Mouse (Mus musculus): Measurements from ENCODE around the gene Sesn3. TPM values are rescaled to one million over a fixed set of nuclear protein-coding genes. Genes with fewer than 3 reads are reported as not detected.

The Sesn3 gene
- total and polyA plus RNA-seq, 3 experiments: 3.9 to 14.3 (median 4.6) TPM

DNA sequence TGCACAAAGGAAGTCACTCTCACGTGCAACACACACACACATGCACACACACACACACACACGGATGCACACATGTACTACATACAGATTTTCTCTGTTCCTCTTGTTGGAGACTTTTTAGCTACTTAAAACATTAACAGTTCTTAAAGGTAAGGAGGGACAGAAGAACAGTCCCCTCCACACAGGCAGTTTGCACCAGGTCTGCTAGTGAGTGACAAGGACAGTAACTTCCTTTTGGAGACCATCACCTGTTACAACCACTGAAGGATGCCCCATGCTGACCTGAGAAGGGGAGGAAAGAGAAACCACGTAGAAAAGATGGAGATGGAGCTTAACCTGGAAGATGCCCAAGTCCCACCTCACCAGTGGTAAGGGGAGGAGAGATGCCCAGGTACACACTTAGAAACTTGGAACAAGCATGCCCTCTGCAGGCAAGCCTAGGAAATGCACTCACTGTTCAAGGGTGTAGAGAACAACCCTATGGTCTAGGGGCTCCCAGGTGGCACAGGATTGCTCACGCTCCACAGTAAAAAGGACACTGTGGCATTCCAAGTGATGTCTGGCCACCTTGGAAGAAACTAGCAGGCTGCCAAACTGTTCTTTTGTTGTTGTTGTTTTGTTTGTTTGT lies 67.3 kb downstream of the Sesn3 start:
- H3K9ac ChIP-seq (ENCODE audit: insufficient read depth, low read depth): no peak overlapping the region
- no peak overlapping the region for H3K4me3 ChIP-seq (replicated peaks in 1 of 3; ENCODE audit: low read depth in 2 of 3, low read length in 2 of 3, poor library complexity in 1 of 3)
- no peaks in the 10 kb centered on the region for H3K27me3 ChIP-seq (replicated peaks)
- H3K27ac ChIP-seq (ENCODE audit: insufficient read depth, low read depth): no peak overlapping the region
- no peaks in the 10 kb centered on the region for H3K4me1 ChIP-seq (ENCODE audit: control insufficient read depth in 1 of 2, insufficient read depth in 2 of 2)
- DNase-seq (ENCODE audit: extremely low read depth): peak; percentile 76
- dilution Hi-C loops (cut with MboI; ENCODE audit: extremely low pct_ligation_motif_present, extremely low pct_unique_long_range_greater_than_20kb, low sequenced_read_pairs) (no loop called here), in situ Hi-C loops (cut with MboI; ENCODE audit: low pct_ligation_motif_present, low pct_unique_long_range_greater_than_20kb, low sequenced_read_pairs) (loop anchor here (10.0 kb wide), 1 partner anchor 113 kb away; no protein-coding TSS in a partner anchor)
- TF ChIP-seq RAD21 (IDR thresholded peaks at IDR 0.05; ENCODE audit: low read depth, low read length) (peak; percentile 99), SIN3A (IDR thresholded peaks at IDR 0.05; ENCODE audit: low read length) (no peak), MAFK (IDR thresholded peaks at IDR 0.05; ENCODE audit: insufficient replicate concordance, low read length) (no peak), MAX (IDR thresholded peaks at IDR 0.05; ENCODE audit: low read length) (no peak), EP300 (IDR thresholded peaks at IDR 0.05; ENCODE audit: low read length) (no peak), HCFC1 (IDR thresholded peaks at IDR 0.05; ENCODE audit: low read depth, low read length) (no peak), IRF4 (IDR thresholded peaks at IDR 0.05; ENCODE audit: low read depth, low read length) (peak; percentile 37; the same call in 1 of the 2 replicates), MYC (IDR thresholded peaks at IDR 0.05; ENCODE audit: low read depth, low read length) (no peak), JUND (conservative IDR thresholded peaks at IDR 0.05; ENCODE audit: low read depth, low read length) (no peak), NELFE (IDR thresholded peaks at IDR 0.05; ENCODE audit: low read depth, low read length) (peak; percentile 42; the same call in 1 of the 2 replicates), UBTF (IDR thresholded peaks at IDR 0.05; ENCODE audit: low read depth, low read length) (no peak), ZKSCAN1 (IDR thresholded peaks at IDR 0.05; ENCODE audit: borderline replicate concordance, low read depth, low read length) (no peak), BHLHE40 (IDR thresholded peaks at IDR 0.05; ENCODE audit: low read depth, low read length) (no peak), ZMIZ1 (IDR thresholded peaks at IDR 0.05; ENCODE audit: low read depth, low read length) (no peak), E2F4 (IDR thresholded peaks at IDR 0.05; ENCODE audit: insufficient replicate concordance, low read depth, low read length) (no peak), MXI1 (IDR thresholded peaks at IDR 0.05; ENCODE audit: low read depth, low read length) (no peak), PAX5 (IDR thresholded peaks at IDR 0.05; ENCODE audit: low read length) (no peak), ELF1 (IDR thresholded peaks at IDR 0.05; ENCODE audit: low read depth, low read length) (no peak), ZC3H11A (IDR thresholded peaks at IDR 0.05; ENCODE audit: low read depth, low read length) (peak; percentile 94), CHD2 (IDR thresholded peaks at IDR 0.05; ENCODE audit: low read length) (no peak), RCOR1 (conservative IDR thresholded peaks at IDR 0.05; ENCODE audit: low read depth, low read length) (no peak), POLR2AphosphoS2 (IDR thresholded peaks at IDR 0.05; ENCODE audit: low read depth, low read length) (no peak), TBP (conservative IDR thresholded peaks at IDR 0.05; ENCODE audit: low read depth, low read length) (no peak), MAZ (IDR thresholded peaks at IDR 0.05; ENCODE audit: low read depth, low read length) (no peak), KAT2A (IDR thresholded peaks at IDR 0.05; ENCODE audit: insufficient replicate concordance, low read length) (no peak), GABPA (IDR thresholded peaks at IDR 0.05; ENCODE audit: insufficient replicate concordance, low read depth, low read length) (no peak), NRF1 (IDR thresholded peaks at IDR 0.05; ENCODE audit: low read depth, low read length) (no peak), USF1 (IDR thresholded peaks at IDR 0.05; ENCODE audit: low read depth, low read length) (no peak), CHD1 (IDR thresholded peaks at IDR 0.05; ENCODE audit: low read depth, low read length) (no peak), JUN (IDR thresholded peaks at IDR 0.05; ENCODE audit: insufficient read depth, low read depth, low read length) (no peak), MEF2A (IDR thresholded peaks at IDR 0.05; ENCODE audit: borderline replicate concordance, low read depth, low read length) (no peak), TCF12 (IDR thresholded peaks at IDR 0.05; ENCODE audit: low read depth, low read length) (0 out of 2 replicates have a peak, but pooled peaks have one; percentile 25), POLR2A (IDR thresholded peaks at IDR 0.05; ENCODE audit: low read depth, low read length) (no peak), CTCF (conservative IDR thresholded peaks at IDR 0.05 in 1 of 2, IDR thresholded peaks at IDR 0.05 in 1 of 2; ENCODE audit: low read depth in 2 of 2, low read length in 2 of 2) (peak; percentile 90 to 94), SMC3 (IDR thresholded peaks at IDR 0.05; ENCODE audit: low read depth, low read length) (peak; percentile 97), ZNF384 (IDR thresholded peaks at IDR 0.05; ENCODE audit: low read depth, low read length) (no peak), ETS1 (conservative IDR thresholded peaks at IDR 0.05; ENCODE audit: low read depth, low read length) (no peak), USF2 (conservative IDR thresholded peaks at IDR 0.05; ENCODE audit: low read depth, low read length) (no peak)
- no peaks in the 10 kb centered on the region for H3K79me2 ChIP-seq (replicated peaks; ENCODE audit: control insufficient read depth, extremely low read depth, insufficient read depth, poor library complexity, severe bottlenecking)
- no peak overlapping the region for H3K4me2 ChIP-seq (ENCODE audit: insufficient read depth, low read depth, poor library complexity, severe bottlenecking)
- H3K9me3 ChIP-seq (replicated peaks; ENCODE audit: low read length): no peaks in the 10 kb centered on the region
- no peaks in the 10 kb centered on the region for H3K36me3 ChIP-seq (replicated peaks in 1 of 2; ENCODE audit: control insufficient read depth in 1 of 2, insufficient read depth in 1 of 2, low read length in 1 of 2)

All from CH12.LX (cell line).